Mouse (Mus musculus): ENCODE measurements around the gene Rbm33. TPM values are rescaled to one million over a fixed set of nuclear protein-coding genes. Genes with fewer than 3 reads are reported as not detected.

The Rbm33 gene
- polyA plus RNA-seq, 1 experiment from 2014 or later: 9.4 TPM

- no peaks in the 10 kb centered on the region for H3K36me3 ChIP-seq (ENCODE audit: insufficient read depth, low read length)
- H3K9me3 ChIP-seq (ENCODE audit: low read length): no peaks in the 10 kb centered on the region
- H3K27me3 ChIP-seq (ENCODE audit: insufficient read depth, low read length): peaks cover 87% of the 10 kb centered on the region
- H3K27ac ChIP-seq (ENCODE audit: low read length): no peak overlapping the region
- no peak for ATAC-seq (ENCODE audit: low FRiP score, low TSS enrichment)
- H3K4me2 ChIP-seq (replicated peaks; ENCODE audit: low read depth, low read length): peak overlapping the region; percentile 27
- under 1% methylated on average over 15 of the region's 15 CpGs for WGBS
- peaks cover 32% of the 10 kb centered on the region for H3K4me1 ChIP-seq (ENCODE audit: insufficient read depth, low read length)
- peak overlapping the region; percentile 3; the same call in 1 of the 2 replicates for H3K9ac ChIP-seq (replicated peaks; ENCODE audit: low read length)
- H3K4me3 ChIP-seq (ENCODE audit: low read length): peak overlapping the region; percentile 53
Measured at GRCm38 (mm10) chr5:28466351-28466750, 149.4 kb downstream of the Rbm33 start.

- Histone ChIP-seq H3K9me3 (ENCODE audit: low read length) (no peaks in the 10 kb centered on the region), H3K27ac (ENCODE audit: low read length) (no peak within 1 kb of the TSS), H3K4me2 (replicated peaks; ENCODE audit: low read depth, low read length) (peak within 1 kb of the TSS; percentile 77), H3K4me1 (ENCODE audit: insufficient read depth, low read length) (peaks cover 32% of the 10 kb centered on the region), H3K27me3 (ENCODE audit: insufficient read depth, low read length) (peaks cover 83% of the 10 kb centered on the region), H3K36me3 (ENCODE audit: insufficient read depth, low read length) (no peaks in the 10 kb centered on the region), H3K4me3 (ENCODE audit: low read length) (peak within 1 kb of the TSS; percentile 53), H3K9ac (replicated peaks; ENCODE audit: low read length) (peak within 1 kb of the TSS; percentile 3; the same call in 1 of the 2 replicates)
- WGBS: 2% methylated on average over 31 of the region's 31 CpGs
- no peak for ATAC-seq (ENCODE audit: low FRiP score, low TSS enrichment)
Measured at GRCm38 (mm10) chr5:28466760-28467306, 149.9 kb downstream of the Rbm33 start, which contains the start of gene Shh. TSS of gene Shh (minus strand) at chr5:28467256.

Other genes with a start within 250 kb of the Rbm33 start
- gene Insig1, start 245.8 kb upstream of the Rbm33 start, polyA plus RNA-seq (2015; fragmentation: Nextera tagmentation; extraction: Ambion mirVana): 40.2 and 47.4 TPM in 2 replicates
- gene En2, start 151.4 kb upstream of the Rbm33 start, polyA plus RNA-seq (2015; fragmentation: Nextera tagmentation; extraction: Ambion mirVana): 0.07 and 0.13 TPM in 2 replicates
- gene Cnpy1, start 71.3 kb upstream of the Rbm33 start, polyA plus RNA-seq (2015; fragmentation: Nextera tagmentation; extraction: Ambion mirVana): 0.12 and 0.15 TPM in 2 replicates
- 0.85 and 0.96 TPM in 2 replicates for gene Shh, start 150.1 kb downstream of the Rbm33 start, polyA plus RNA-seq (2015; fragmentation: Nextera tagmentation; extraction: Ambion mirVana)

Data from kidney, embryonic 16.5 days (tissue).